Mouse (Mus musculus): Measurements from ENCODE around the gene Chmp3.

DNA sequence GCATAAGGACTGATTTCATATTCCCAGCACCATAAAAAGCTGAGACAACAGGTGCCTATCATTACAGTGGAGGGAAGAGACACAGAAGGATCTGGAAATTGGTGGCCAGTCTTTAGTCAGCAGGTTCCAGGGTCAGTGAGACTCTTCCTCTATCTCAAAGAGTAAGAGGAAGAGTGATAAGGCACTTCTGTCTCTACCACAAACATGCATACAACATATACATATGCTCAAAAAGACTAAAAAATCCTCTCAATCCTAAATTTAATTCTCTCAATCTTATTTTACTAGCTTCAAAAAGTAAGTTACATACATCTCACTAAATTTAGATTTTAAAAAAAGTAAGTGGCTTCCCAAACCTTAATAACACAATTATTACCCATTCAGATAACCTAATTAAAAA is 83.7 kb downstream of the Chmp3 start:
- TF ChIP-seq MAX (IDR thresholded peaks at IDR 0.05; ENCODE audit: low read length) (no peak), POLR2A (IDR thresholded peaks at IDR 0.05; ENCODE audit: low read depth, low read length) (no peak), CTCF (conservative IDR thresholded peaks at IDR 0.05 in 1 of 2, IDR thresholded peaks at IDR 0.05 in 1 of 2; ENCODE audit: low read depth in 2 of 2, low read length in 2 of 2) (no peak), NRF1 (IDR thresholded peaks at IDR 0.05; ENCODE audit: low read depth, low read length) (no peak), EP300 (IDR thresholded peaks at IDR 0.05; ENCODE audit: low read length) (no peak), E2F4 (IDR thresholded peaks at IDR 0.05; ENCODE audit: insufficient replicate concordance, low read depth, low read length) (no peak), ZC3H11A (IDR thresholded peaks at IDR 0.05; ENCODE audit: low read depth, low read length) (no peak), ZNF384 (IDR thresholded peaks at IDR 0.05; ENCODE audit: low read depth, low read length) (no peak)

All from CH12.LX (cell line).